Mouse (Mus musculus) erythroblast, embryonic 14.5 days (primary cell): ENCODE data around the gene Traf4.

Experiments used
- GATA1 ChIP-seq: IDR thresholded peaks from 2 replicates; pipeline ENCODE4 v1.6.1; 2012; ENCODE audit warnings: low read length, inconsistent platforms, mixed read lengths
- TAL1 ChIP-seq: IDR thresholded peaks from 3 replicates; pipeline ENCODE4 v1.6.1; 2012; ENCODE audit warnings: low read length, inconsistent platforms, mixed read lengths

DNA sequence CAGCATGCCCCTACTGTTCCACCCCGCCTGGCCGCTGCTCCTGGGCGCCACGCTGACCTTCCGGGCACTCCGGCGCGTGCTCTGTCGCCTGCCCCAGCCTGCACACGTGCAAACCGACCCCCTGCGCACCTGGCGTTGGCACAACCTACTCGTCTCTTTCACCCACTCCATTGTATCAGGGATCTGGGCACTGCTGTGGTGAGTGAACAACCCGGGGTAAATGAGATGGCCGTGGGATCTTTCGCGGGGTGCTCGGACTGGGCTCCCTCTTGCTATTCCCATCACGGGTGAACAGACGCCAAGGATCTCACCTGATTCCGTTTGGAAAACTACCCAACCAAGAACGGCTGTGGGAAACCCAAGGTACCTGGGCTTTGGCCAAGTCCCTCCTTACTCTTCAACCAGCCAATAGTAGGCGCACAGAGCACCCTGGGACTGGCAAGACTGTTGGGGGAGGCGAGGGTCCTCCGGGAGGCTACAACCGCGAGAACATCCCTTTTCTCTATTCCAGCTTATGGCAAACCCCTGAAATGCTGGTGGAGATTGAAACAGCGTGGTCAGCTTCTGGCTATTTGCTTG, 13.6 kb upstream of the Traf4 start:
- TF ChIP-seq GATA1 (no peak), TAL1 (no peak)
